Mouse (Mus musculus): ENCODE data around the gene Mid1. TPM values are rescaled to one million over a fixed set of nuclear protein-coding genes. Genes with fewer than 3 reads are reported as not detected.
A peak's percentile ranks its signal among the peaks of the same experiment; 100 is the strongest.

The Mid1 gene
- polyA plus RNA-seq, 1 experiment from 2014 or later = 20.2 TPM

DNA sequence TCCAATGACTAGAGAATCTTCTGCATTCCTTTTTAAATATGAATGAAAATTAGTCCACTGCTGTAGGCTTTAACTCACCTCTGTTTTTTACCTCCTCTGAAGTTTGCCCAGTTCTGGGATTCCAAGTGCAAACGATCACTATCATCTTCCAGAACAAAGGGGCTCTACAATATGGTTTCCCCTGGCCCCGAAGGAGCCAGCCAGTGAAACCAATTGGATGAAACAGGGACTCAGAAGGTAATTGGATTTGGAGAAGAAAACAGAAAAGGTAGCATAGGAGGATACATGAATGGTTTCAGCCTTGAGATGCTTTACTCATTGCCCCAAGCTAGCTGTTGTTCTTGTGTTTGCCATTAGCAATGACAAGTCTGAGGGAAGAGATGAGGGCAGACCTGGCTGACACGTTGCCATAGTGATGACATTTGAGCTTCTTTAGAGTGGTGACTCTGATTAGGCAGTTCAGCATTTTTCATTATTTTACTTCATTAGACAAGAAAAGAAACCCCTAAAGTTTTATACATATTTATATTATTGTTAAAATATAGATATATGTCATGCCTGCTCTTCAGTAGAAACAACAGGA lies 50.5 kb downstream of the Mid1 start:
- 68% methylated on average over 3 of the region's 3 CpGs for WGBS
- Histone ChIP-seq H3K9me3 (ENCODE audit: control insufficient read depth, low read length) (no peaks in the 10 kb centered on the region), H3K4me2 (replicated peaks; ENCODE audit: low read depth, low read length) (no peak overlapping the region), H3K9ac (ENCODE audit: low read depth, low read length) (no peak overlapping the region), H3K36me3 (ENCODE audit: control insufficient read depth, insufficient read depth, low read length) (no peaks in the 10 kb centered on the region), H3K4me3 (ENCODE audit: low read length) (no peak overlapping the region), H3K27ac (ENCODE audit: low read depth, low read length) (no peak overlapping the region), H3K27me3 (ENCODE audit: control insufficient read depth, insufficient read depth, low read length) (peaks cover 3% of the 10 kb centered on the region; the same call in 1 of the 2 replicates), H3K4me1 (ENCODE audit: control insufficient read depth, insufficient read depth, low read length) (no peaks in the 10 kb centered on the region)
- no peak for ATAC-seq (ENCODE audit: low FRiP score, low TSS enrichment)

DNA sequence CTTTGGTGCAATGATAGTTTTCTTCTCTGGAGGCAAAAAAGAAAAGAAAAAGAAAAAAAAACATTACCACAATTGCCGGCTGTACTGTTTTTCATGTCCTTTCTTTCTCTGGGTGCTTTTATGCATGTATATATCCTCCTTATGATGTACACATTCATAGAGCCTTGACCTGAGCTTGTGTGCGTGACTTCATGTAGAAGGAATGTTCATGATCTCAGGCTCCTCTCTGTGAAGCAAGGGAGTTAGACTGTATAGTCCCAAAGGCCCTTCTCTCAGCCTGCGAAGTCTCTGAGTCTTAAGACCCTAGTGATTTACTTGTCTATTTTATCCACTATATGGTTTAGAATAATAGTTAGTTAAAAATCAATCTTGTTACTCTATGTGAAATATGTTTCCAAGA lies 73.0 kb downstream of the Mid1 start:
- Histone ChIP-seq H3K4me3 (ENCODE audit: low read length) (no peak overlapping the region), H3K36me3 (ENCODE audit: control insufficient read depth, insufficient read depth, low read length) (no peaks in the 10 kb centered on the region), H3K9ac (ENCODE audit: low read depth, low read length) (no peak overlapping the region), H3K27me3 (ENCODE audit: control insufficient read depth, insufficient read depth, low read length) (no peaks in the 10 kb centered on the region), H3K4me2 (replicated peaks; ENCODE audit: low read depth, low read length) (no peak overlapping the region), H3K4me1 (ENCODE audit: control insufficient read depth, insufficient read depth, low read length) (no peaks in the 10 kb centered on the region), H3K27ac (ENCODE audit: low read depth, low read length) (no peak overlapping the region), H3K9me3 (ENCODE audit: control insufficient read depth, low read length) (no peaks in the 10 kb centered on the region)
- ATAC-seq (ENCODE audit: low FRiP score, low TSS enrichment) = no peak
- WGBS = 68% methylated on average over 3 of the region's 3 CpGs

DNA sequence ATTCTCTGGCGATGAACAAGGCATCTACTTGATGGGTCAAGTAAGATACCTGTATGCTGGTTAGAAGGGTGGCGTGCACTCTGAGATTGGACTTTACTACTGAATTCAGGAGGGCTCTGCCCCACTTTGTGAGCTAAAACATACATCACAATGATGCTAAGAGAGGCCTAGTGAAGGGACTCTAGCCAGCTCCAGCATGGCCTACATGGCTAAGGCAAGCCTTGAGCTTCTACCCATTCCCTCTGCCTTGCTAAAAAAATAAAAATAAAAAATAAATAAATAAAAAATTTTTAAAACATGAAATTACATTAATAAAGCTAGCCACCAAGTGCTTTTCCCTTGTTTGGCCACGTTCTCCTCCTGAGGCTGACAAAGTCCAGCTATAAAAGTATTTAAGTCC lies 94.5 kb downstream of the Mid1 start, which contains the start of gene 4933400A11Rik:
4933400A11Rik (minus strand) TSS at position 101 of the 400 bp plus-strand sequence.
- Histone ChIP-seq H3K9me3 (ENCODE audit: control insufficient read depth, low read length) (no peaks in the 10 kb centered on the region), H3K36me3 (ENCODE audit: control insufficient read depth, insufficient read depth, low read length) (no peaks in the 10 kb centered on the region), H3K4me2 (replicated peaks; ENCODE audit: low read depth, low read length) (no peak within 1 kb of the TSS), H3K9ac (ENCODE audit: low read depth, low read length) (no peak within 1 kb of the TSS), H3K27ac (ENCODE audit: low read depth, low read length) (no peak within 1 kb of the TSS), H3K27me3 (ENCODE audit: control insufficient read depth, insufficient read depth, low read length) (no peaks in the 10 kb centered on the region), H3K4me1 (ENCODE audit: control insufficient read depth, insufficient read depth, low read length) (no peaks in the 10 kb centered on the region), H3K4me3 (ENCODE audit: low read length) (no peak within 1 kb of the TSS)
- no peak for ATAC-seq (ENCODE audit: low FRiP score, low TSS enrichment)
- WGBS = 86% methylated on average over 3 of the region's 3 CpGs

DNA sequence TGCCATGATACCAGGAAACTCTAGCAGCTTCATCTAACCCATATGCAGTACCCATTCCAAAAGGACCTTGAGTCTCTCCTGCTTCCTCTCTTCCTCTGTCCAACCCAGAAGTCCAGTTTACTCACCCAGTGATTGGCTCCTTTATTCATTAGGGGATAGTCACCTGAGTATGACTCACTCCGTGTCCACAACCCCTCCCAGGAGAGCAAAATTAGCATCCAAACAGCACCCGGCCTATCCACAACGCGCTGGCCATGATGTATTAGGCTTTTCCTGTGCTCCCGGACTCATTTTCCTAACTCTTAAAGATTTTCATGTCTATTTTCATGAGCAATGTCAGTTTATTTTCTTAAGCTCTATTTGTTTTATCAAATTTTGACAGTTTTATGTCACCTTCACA lies 104.7 kb downstream of the Mid1 start:
- no peaks in the 10 kb centered on the region for H3K4me1 ChIP-seq (ENCODE audit: control insufficient read depth, insufficient read depth, low read length)
- no peaks in the 10 kb centered on the region for H3K9me3 ChIP-seq (ENCODE audit: control insufficient read depth, low read length)
- no peak overlapping the region for H3K4me2 ChIP-seq (replicated peaks; ENCODE audit: low read depth, low read length)
- H3K36me3 ChIP-seq (ENCODE audit: control insufficient read depth, insufficient read depth, low read length) = no peaks in the 10 kb centered on the region
- WGBS = 76% methylated on average over 5 of the region's 5 CpGs
- H3K27me3 ChIP-seq (ENCODE audit: control insufficient read depth, insufficient read depth, low read length) = no peaks in the 10 kb centered on the region
- no peak for ATAC-seq (ENCODE audit: low FRiP score, low TSS enrichment)
- no peak overlapping the region for H3K9ac ChIP-seq (ENCODE audit: low read depth, low read length)
- no peak overlapping the region for H3K4me3 ChIP-seq (ENCODE audit: low read length)
- no peak overlapping the region for H3K27ac ChIP-seq (ENCODE audit: low read depth, low read length)

DNA sequence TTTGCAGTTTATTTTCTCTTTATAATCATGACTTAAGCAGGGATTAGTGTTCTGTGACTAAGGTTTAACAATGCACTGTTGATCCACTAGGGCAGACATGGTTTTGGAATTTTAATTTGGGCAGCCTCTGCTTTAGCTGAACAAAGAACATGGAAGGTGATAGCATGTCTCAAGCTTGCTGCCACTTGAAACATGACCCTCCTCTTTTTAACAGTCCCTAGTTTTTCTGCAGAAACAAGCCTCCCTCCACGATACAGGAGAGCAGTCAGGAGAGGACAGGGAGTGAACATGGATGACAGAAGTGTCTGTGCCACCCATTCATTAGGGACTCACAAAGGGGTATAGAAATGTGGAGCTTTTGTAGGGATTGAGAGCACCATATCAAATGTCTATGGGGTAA lies 107.9 kb downstream of the Mid1 start:
- H3K4me1 ChIP-seq (ENCODE audit: control insufficient read depth, insufficient read depth, low read length) = no peaks in the 10 kb centered on the region
- H3K9ac ChIP-seq (ENCODE audit: low read depth, low read length) = no peak overlapping the region
- ATAC-seq (ENCODE audit: low FRiP score, low TSS enrichment) = peak; percentile 83
- no peaks in the 10 kb centered on the region for H3K27me3 ChIP-seq (ENCODE audit: control insufficient read depth, insufficient read depth, low read length)
- 45% methylated on average over 1 of the region's 1 CpGs for WGBS
- H3K36me3 ChIP-seq (ENCODE audit: control insufficient read depth, insufficient read depth, low read length) = no peaks in the 10 kb centered on the region
- H3K9me3 ChIP-seq (ENCODE audit: control insufficient read depth, low read length) = no peaks in the 10 kb centered on the region
- no peak overlapping the region for H3K4me2 ChIP-seq (replicated peaks; ENCODE audit: low read depth, low read length)
- H3K4me3 ChIP-seq (ENCODE audit: low read length) = no peak overlapping the region
- H3K27ac ChIP-seq (ENCODE audit: low read depth, low read length) = no peak overlapping the region

DNA sequence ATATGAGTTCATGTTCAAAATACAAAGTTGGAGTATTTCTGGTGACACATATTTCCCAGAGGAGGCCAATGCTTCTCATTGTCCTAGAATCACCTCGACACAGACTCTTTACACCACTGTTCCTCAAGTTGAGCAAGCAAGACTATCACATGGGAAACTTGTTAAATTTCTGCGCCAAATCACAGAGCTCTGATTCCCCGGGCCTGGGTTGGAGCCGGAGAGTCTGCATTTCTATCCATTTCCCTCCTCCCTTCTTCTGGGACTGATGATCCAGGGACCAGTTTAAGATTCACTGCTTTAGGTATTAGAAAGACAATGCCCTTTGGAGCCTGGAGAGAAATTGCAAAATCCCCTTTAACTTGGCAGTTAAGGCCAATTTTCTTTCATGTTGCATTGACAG lies 109.4 kb downstream of the Mid1 start:
- Histone ChIP-seq H3K36me3 (ENCODE audit: control insufficient read depth, insufficient read depth, low read length) (no peaks in the 10 kb centered on the region), H3K4me3 (ENCODE audit: low read length) (no peak overlapping the region), H3K27me3 (ENCODE audit: control insufficient read depth, insufficient read depth, low read length) (no peaks in the 10 kb centered on the region), H3K27ac (ENCODE audit: low read depth, low read length) (no peak overlapping the region), H3K9ac (ENCODE audit: low read depth, low read length) (no peak overlapping the region), H3K9me3 (ENCODE audit: control insufficient read depth, low read length) (no peaks in the 10 kb centered on the region), H3K4me2 (replicated peaks; ENCODE audit: low read depth, low read length) (no peak overlapping the region), H3K4me1 (ENCODE audit: control insufficient read depth, insufficient read depth, low read length) (no peaks in the 10 kb centered on the region)
- ATAC-seq (ENCODE audit: low FRiP score, low TSS enrichment) = no peak
- whole genome bisulfite sequencing = 82% methylated on average over 4 of the region's 4 CpGs

DNA sequence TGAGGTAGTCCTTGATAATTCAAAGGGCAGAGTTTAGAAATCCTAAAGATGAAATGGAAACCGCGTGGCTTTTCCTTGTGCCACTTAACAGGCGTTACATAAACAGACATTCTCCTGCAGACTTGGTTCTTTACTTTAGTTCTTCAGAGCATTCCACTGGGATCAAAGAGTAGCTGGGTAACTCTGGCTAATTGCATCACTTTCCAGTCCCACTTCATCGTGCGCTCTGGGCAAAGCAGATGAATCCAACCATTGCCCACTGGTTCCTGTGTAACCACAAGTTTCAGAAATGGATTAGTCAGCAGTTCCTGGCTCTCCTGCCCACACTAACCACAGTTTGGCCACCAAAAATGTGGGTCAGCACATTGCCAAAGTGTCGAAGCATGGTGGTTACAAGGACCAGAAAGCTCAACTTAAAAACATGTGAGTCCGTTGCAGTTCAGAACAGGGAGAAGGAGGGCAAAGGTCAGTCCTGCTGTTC lies 109.9 kb downstream of the Mid1 start:
- WGBS = 61% methylated on average over 7 of the region's 7 CpGs
- ATAC-seq (ENCODE audit: low FRiP score, low TSS enrichment) = no peak

DNA sequence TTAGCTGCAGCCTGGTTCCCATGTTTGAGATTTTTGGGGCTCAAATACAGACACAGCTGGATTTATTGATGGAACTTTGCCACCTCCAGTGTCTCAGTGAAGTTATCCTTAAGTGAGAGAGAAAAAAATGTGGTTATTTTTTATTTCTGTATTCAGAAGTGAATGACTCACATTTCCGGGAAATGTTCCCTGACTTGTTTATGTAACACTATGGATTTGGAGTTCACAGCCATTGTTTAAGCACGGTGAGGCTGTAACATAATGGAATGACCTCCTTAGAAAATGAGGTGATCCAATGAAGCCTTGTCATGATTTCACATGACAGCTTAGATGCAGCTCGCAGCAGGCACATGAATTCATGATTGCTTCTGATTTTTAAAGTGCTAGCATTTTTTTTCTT lies 112.1 kb downstream of the Mid1 start:
- H3K36me3 ChIP-seq (ENCODE audit: control insufficient read depth, insufficient read depth, low read length) = no peaks in the 10 kb centered on the region
- no peak overlapping the region for H3K27ac ChIP-seq (ENCODE audit: low read depth, low read length)
- H3K4me3 ChIP-seq (ENCODE audit: low read length) = no peak overlapping the region
- H3K4me2 ChIP-seq (replicated peaks; ENCODE audit: low read depth, low read length) = no peak overlapping the region
- ATAC-seq (ENCODE audit: low FRiP score, low TSS enrichment) = no peak
- no peaks in the 10 kb centered on the region for H3K4me1 ChIP-seq (ENCODE audit: control insufficient read depth, insufficient read depth, low read length)
- H3K27me3 ChIP-seq (ENCODE audit: control insufficient read depth, insufficient read depth, low read length) = no peaks in the 10 kb centered on the region
- no peak overlapping the region for H3K9ac ChIP-seq (ENCODE audit: low read depth, low read length)
- WGBS = 69% methylated on average over 3 of the region's 3 CpGs
- H3K9me3 ChIP-seq (ENCODE audit: control insufficient read depth, low read length) = no peaks in the 10 kb centered on the region

More for the DNA sequence above, 109.9 kb downstream of the Mid1 start:
- no peaks in the 10 kb centered on the region for H3K36me3 ChIP-seq (ENCODE audit: control insufficient read depth, insufficient read depth, low read length)
- no peak overlapping the region for H3K27ac ChIP-seq (ENCODE audit: low read depth, low read length)
- H3K4me3 ChIP-seq (ENCODE audit: low read length) = no peak overlapping the region
- H3K4me1 ChIP-seq (ENCODE audit: control insufficient read depth, insufficient read depth, low read length) = no peaks in the 10 kb centered on the region
- no peak overlapping the region for H3K4me2 ChIP-seq (replicated peaks; ENCODE audit: low read depth, low read length)
- no peaks in the 10 kb centered on the region for H3K9me3 ChIP-seq (ENCODE audit: control insufficient read depth, low read length)
- no peaks in the 10 kb centered on the region for H3K27me3 ChIP-seq (ENCODE audit: control insufficient read depth, insufficient read depth, low read length)
- no peak overlapping the region for H3K9ac ChIP-seq (ENCODE audit: low read depth, low read length)

DNA sequence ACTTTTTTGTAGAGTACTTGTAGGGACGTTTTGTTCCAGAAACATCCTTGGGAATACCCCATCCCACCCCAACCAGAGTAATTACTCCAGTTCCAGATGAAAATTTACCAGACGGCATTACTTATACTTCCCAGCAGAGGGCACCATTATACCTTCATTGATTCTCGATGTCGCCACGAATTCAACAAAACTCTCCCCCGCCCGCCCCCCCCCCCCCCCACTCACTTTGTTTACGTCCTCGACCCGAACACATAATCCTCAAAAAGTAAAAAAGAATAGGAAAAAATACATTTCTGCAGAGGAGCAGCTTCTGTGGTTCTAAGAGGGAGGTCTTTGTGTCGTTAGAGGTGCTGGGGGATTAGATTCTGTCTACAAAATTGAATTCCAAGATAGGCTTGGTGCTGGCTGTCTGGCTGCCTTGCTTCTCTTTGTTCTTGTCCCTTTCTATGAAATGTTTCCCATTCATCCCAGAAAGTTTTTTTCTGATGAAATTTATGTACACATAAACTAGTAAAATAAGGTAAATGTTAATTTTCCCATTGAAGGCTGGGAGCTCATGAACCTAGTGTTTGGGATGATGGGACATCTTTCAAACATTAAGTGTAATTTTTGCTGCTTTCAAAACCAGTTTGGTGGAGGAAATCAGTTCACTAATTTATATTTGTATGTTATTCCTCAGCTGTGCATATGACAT lies 114.1 kb downstream of the Mid1 start:
- Histone ChIP-seq H3K4me2 (replicated peaks; ENCODE audit: low read depth, low read length) (no peak overlapping the region; the same call in 1 of the 2 replicates), H3K27me3 (ENCODE audit: control insufficient read depth, insufficient read depth, low read length) (no peaks in the 10 kb centered on the region), H3K4me3 (ENCODE audit: low read length) (peak overlapping the region; percentile 19; the same call in 1 of the 2 replicates), H3K27ac (ENCODE audit: low read depth, low read length) (no peak overlapping the region), H3K36me3 (ENCODE audit: control insufficient read depth, insufficient read depth, low read length) (no peaks in the 10 kb centered on the region), H3K9me3 (ENCODE audit: control insufficient read depth, low read length) (no peaks in the 10 kb centered on the region), H3K9ac (ENCODE audit: low read depth, low read length) (no peak overlapping the region), H3K4me1 (ENCODE audit: control insufficient read depth, insufficient read depth, low read length) (no peaks in the 10 kb centered on the region)
- ATAC-seq (ENCODE audit: low FRiP score, low TSS enrichment) = no peak
- WGBS = 9% methylated on average over 11 of the region's 11 CpGs
